Mouse (Mus musculus) thymus, adult 2 months (tissue): ENCODE measurements at regions not wholly inside any gene's neighbourhood (a gene's known extent, or its start where the extent isn't known, plus 50 kb on each side); places are given as distances from the start of the nearest gene placed in this dataset.

Source experiments
- CTCF ChIP-seq: fragments of 200-500 bp; IDR thresholded peaks from 2 replicates; pipeline ENCODE4 v1.5.1; 2012; ENCODE audit warnings: mild to moderate bottlenecking, control low read depth, low read length, moderate library complexity, borderline replicate concordance; ENCODE audit not compliant: control insufficient read depth, poor library complexity, insufficient read depth; ENCODE audit errors: extremely low read depth
- POLR2A ChIP-seq: fragments of 200-500 bp; IDR thresholded peaks from 2 replicates; pipeline ENCODE4 v1.6.1; 2012; ENCODE audit warnings: mild to moderate bottlenecking, low read length, control low read depth, moderate library complexity; ENCODE audit not compliant: control insufficient read depth, poor library complexity, insufficient read depth; ENCODE audit errors: extremely low read depth

- no peak for TF ChIP-seq CTCF
- no peak for TF ChIP-seq POLR2A
Measured at GRCm38 (mm10) chr12:54538320-54538705, 118.1 kb downstream of the Sptssa start.
